In the genomic region with DNA sequence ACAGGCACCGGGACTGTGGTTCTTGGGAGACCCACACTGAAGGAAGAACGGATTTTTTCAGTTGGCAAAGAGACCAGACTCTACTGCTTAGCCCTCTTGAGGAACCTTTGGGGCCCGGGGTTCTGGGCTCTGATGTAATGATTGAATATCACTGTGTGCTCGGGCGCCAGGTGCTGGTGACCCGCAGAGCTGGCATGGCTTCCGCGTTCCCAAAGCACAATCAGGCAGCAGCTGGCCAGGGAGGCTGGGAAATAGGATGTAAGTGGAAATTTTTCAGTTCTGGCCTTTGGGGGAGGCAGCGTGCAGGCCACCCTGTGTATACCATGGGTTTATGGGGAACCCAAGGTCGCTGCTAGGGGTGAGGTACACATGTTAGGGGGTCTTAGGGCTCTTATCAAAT, we compare ENCODE assay signal across 17 mouse cellular contexts. TPM values are rescaled to one million over a fixed set of nuclear protein-coding genes. Genes with fewer than 3 reads are reported as not detected.
DNase-seq lines count a peak whose midpoint lies in the region; ATAC-seq and TF ChIP-seq lines count a peak whose summit lies in the region.
"Had no signal": no experiment of that assay in that cellular context is flagged by ENCODE, and none has a peak within 500 bp of the region (broad histone marks: within the 10 kb centered on the region; RNA-seq: fewer than 3 reads in every experiment).

No protein-coding gene starts in this region.

- no peak for TF ChIP-seq CTCF in E14TG2a.4 (conservative IDR thresholded peaks at IDR 0.05; ENCODE audit: low read length)
- TF ChIP-seq CTCF in brain, embryonic 14.5 days (IDR thresholded peaks at IDR 0.05; ENCODE audit: borderline replicate concordance, extremely low read depth, insufficient read depth, insufficient read length): no peak
- no peak for TF ChIP-seq CTCF in hindbrain, postnatal 0 days (IDR thresholded peaks at IDR 0.05; ENCODE audit: low read depth)

- no peak for TF ChIP-seq POLR2A in brain, embryonic 14.5 days (IDR thresholded peaks at IDR 0.05; ENCODE audit: borderline replicate concordance, extremely low read depth, insufficient read depth, insufficient read length, poor library complexity, severe bottlenecking)

- H3K4me1 ChIP-seq in kidney, embryonic 16.5 days (ENCODE audit: insufficient read depth, low read length): peaks cover 29% of the 10 kb centered on the region
- H3K4me1 ChIP-seq in E14TG2a.4 (replicated peaks; ENCODE audit: low read depth, low read length): peaks cover 65% of the 10 kb centered on the region
- H3K4me1 ChIP-seq in hindbrain, postnatal 0 days (ENCODE audit: insufficient read depth, low read length): peaks cover 20% of the 10 kb centered on the region
- H3K4me1 ChIP-seq: megakaryocyte, embryonic 14.5 days had no signal

- ATAC-seq in kidney, embryonic 16.5 days (ENCODE audit: low FRiP score, low TSS enrichment): no peak
- ATAC-seq in hindbrain, postnatal 0 days: no peak
- ATAC-seq: CD4-positive, CD25-positive, alpha-beta regulatory T cell, adult 4 months had no signal

- no peaks in the 10 kb centered on the region for H3K9me3 ChIP-seq in kidney, embryonic 16.5 days (ENCODE audit: low read length)
- H3K9me3 ChIP-seq in E14TG2a.4 (ENCODE audit: low read length): no peaks in the 10 kb centered on the region
- no peaks in the 10 kb centered on the region for H3K9me3 ChIP-seq in hindbrain, postnatal 0 days (ENCODE audit: low read length)
- H3K9me3 ChIP-seq: liver, embryonic 13.5 days had no signal

- H3K27me3 ChIP-seq in kidney, embryonic 16.5 days (ENCODE audit: insufficient read depth, low read length): 0 out of 2 replicates have a peak, but pooled peaks cover 6% of the 10 kb centered on the region
- H3K27me3 ChIP-seq in E14TG2a.4 (ENCODE audit: insufficient read depth, low read length): peaks cover 46% of the 10 kb centered on the region
- no peaks in the 10 kb centered on the region; the same call in 1 of the 2 replicates for H3K27me3 ChIP-seq in hindbrain, postnatal 0 days (ENCODE audit: insufficient read depth, low read length)

- no peak for DNase-seq in kidney, adult 11 months
- DNase-seq in brain, embryonic 14.5 days (ENCODE audit: low read depth): peak; percentile 61
- DNase-seq in hindbrain, postnatal 0 days (ENCODE audit: low spot score): peak; percentile 27
- no peak for DNase-seq in right cerebral cortex, postnatal 4 days
- DNase-seq in adipocyte (ENCODE audit: low spot score): no peak
- DNase-seq: gastrocnemius, adult 2 months; heart, adult 18-20 months; heart, postnatal 10 days; liver, embryonic 13.5 days had no signal

- WGBS in kidney, embryonic 16.5 days: 76% methylated on average over 10 of the region's 10 CpGs
- 48% methylated on average over 10 of the region's 10 CpGs for WGBS in hindbrain, postnatal 0 days

- no peaks in the 10 kb centered on the region for H3K36me3 ChIP-seq in kidney, embryonic 16.5 days (ENCODE audit: insufficient read depth, low read length)
- no peaks in the 10 kb centered on the region for H3K36me3 ChIP-seq in E14TG2a.4 (ENCODE audit: insufficient read depth, low read length)
- no peaks in the 10 kb centered on the region for H3K36me3 ChIP-seq in hindbrain, postnatal 0 days (ENCODE audit: insufficient read depth, low read length)
- H3K36me3 ChIP-seq: liver, embryonic 13.5 days had no signal

- H3K4me3 ChIP-seq in kidney, embryonic 16.5 days (ENCODE audit: low read length): no peak overlapping the region
- H3K4me3 ChIP-seq in E14TG2a.4 (replicated peaks; ENCODE audit: low read length): peak overlapping the region; percentile 61
- no peak overlapping the region for H3K4me3 ChIP-seq in hindbrain, postnatal 0 days (ENCODE audit: low read length)
- H3K4me3 ChIP-seq: gastrocnemius, adult 2 months; liver, embryonic 13.5 days; megakaryocyte, embryonic 14.5 days had no signal

- H3K27ac ChIP-seq in kidney, embryonic 16.5 days (ENCODE audit: low read length): no peak overlapping the region
- H3K27ac ChIP-seq in hindbrain, postnatal 0 days: peak overlapping the region; percentile 8; the same call in 1 of the 2 replicates
- H3K27ac ChIP-seq: gastrocnemius, adult 2 months; liver, embryonic 13.5 days had no signal

- peak overlapping the region; percentile 33; the same call in 1 of the 2 replicates for H3K9ac ChIP-seq in kidney, embryonic 16.5 days (replicated peaks; ENCODE audit: low read length)
- 0 out of 2 replicates have a peak overlapping the region, but pooled peaks have one; percentile 5 for H3K9ac ChIP-seq in hindbrain, postnatal 0 days (replicated peaks; ENCODE audit: low read length)
- H3K9ac ChIP-seq: liver, embryonic 13.5 days had no signal

- no peak overlapping the region for H3K4me2 ChIP-seq in kidney, embryonic 16.5 days (replicated peaks; ENCODE audit: low read depth, low read length)
- no peak overlapping the region for H3K4me2 ChIP-seq in hindbrain, postnatal 0 days (ENCODE audit: low read depth, low read length)

RNA-seq across cellular contexts. Expression of a gene that starts 20.3 kb away (rescaled TPM):
- 2.3 and 2.5 TPM in 2 replicates for polyA plus RNA-seq in kidney, embryonic 16.5 days (2015; fragmentation: Nextera tagmentation; extraction: Ambion mirVana)
- 32.6 and 43.5 TPM in 2 replicates for polyA plus RNA-seq in brain, embryonic 14.5 days (2012; rRNA removed)
- 70.9 and 73.3 TPM in 2 replicates for total RNA-seq in hindbrain, postnatal 0 days (2014; rRNA removed)
- 53.9 and 61.5 TPM in 2 replicates for polyA plus RNA-seq in hindbrain, postnatal 0 days (2015; fragmentation: Nextera tagmentation; extraction: Ambion mirVana)
- total RNA-seq: gastrocnemius, adult 2 months; heart, adult 18-20 months; heart, postnatal 10 days had no signal
- polyA plus RNA-seq: CD4-positive, CD25-positive, alpha-beta regulatory T cell, adult 4 months had no signal

RNA-seq across cellular contexts. Expression of a gene that starts 32.9 kb away (rescaled TPM):
- 3.2 and 3.6 TPM in 2 replicates for polyA plus RNA-seq in kidney, embryonic 16.5 days (2015; fragmentation: Nextera tagmentation; extraction: Ambion mirVana)
- polyA plus RNA-seq in brain, embryonic 14.5 days (2012; rRNA removed): 0.41 and 0.69 TPM in 2 replicates
- total RNA-seq in hindbrain, postnatal 0 days (2014; rRNA removed): not detected in 2 replicates
- 0.29 and 0.45 TPM in 2 replicates for polyA plus RNA-seq in hindbrain, postnatal 0 days (2015; fragmentation: Nextera tagmentation; extraction: Ambion mirVana)

RNA-seq across cellular contexts. Expression of a gene that starts 34.7 kb away (rescaled TPM):
- 0.13 TPM in 1 of 2 replicates, not detected in the other for polyA plus RNA-seq in kidney, embryonic 16.5 days (2015; fragmentation: Nextera tagmentation; extraction: Ambion mirVana)
- 0.16 and 0.19 TPM in 2 replicates for polyA plus RNA-seq in brain, embryonic 14.5 days (2012; rRNA removed)
- total RNA-seq in hindbrain, postnatal 0 days (2014; rRNA removed): not detected in 2 replicates
- polyA plus RNA-seq in hindbrain, postnatal 0 days (2015; fragmentation: Nextera tagmentation; extraction: Ambion mirVana): 0.10 TPM in 1 of 2 replicates, not detected in the other
- total RNA-seq: adrenal gland, postnatal 14 days; gastrocnemius, adult 2 months; heart, adult 18-20 months; heart, postnatal 10 days had no signal
- polyA plus RNA-seq: CD4-positive, CD25-positive, alpha-beta regulatory T cell, adult 4 months; liver, embryonic 13.5 days; lung, postnatal 0 days; neural tube, embryonic 11.5 days; stomach, embryonic 16.5 days had no signal

Comparison
In these comparisons a context has a peak if more than half of its experiments do, and no peak if none do; other contexts are left out.
1. DNase-seq: peak in brain, embryonic 14.5 days (single experiment) and hindbrain, postnatal 0 days (single experiment); none in kidney, adult 11 months (single experiment), right cerebral cortex, postnatal 4 days (single experiment) and adipocyte (single experiment).